Mouse (Mus musculus) granulocyte monocyte progenitor cell, adult 5-6 weeks (primary cell): ENCODE results near the gene Ttc3. TPM values are rescaled to one million over a fixed set of nuclear protein-coding genes. Genes with fewer than 3 reads are reported as not detected.
A peak's percentile ranks its signal among the peaks of the same experiment; 100 is the strongest.
"Not testable (repeated sequence)": the region's sequence is repeated elsewhere in the genome, so short reads cannot be mapped to it uniquely, and the experiment has no call there.

Experiments used
- ATAC-seq: replicated peaks from 2 replicates; pipeline ENCODE4 v1.8.0; 2016; ENCODE audit warnings: mild to moderate bottlenecking, moderate TSS enrichment, inconsistent platforms; ENCODE audit not compliant: poor library complexity, severe bottlenecking
- total RNA-seq, 2 experiments: library from RNA; stranded (forward) in 1 of 2; stranded (reverse) in 1 of 2; fragments of 200-712, 200-1000 nt in 1 of 2; fragments of >200 nt in 1 of 2; fragmentation: Nextera tagmentation in 1 of 2; gene quantifications; 2 replicates each; pipeline ENCODE4 v1.2.3; 2014 to 2017

Gene Ttc3
- total RNA-seq, 2 experiments from 2014 or later: 64.2 to 84.1 TPM

DNA sequence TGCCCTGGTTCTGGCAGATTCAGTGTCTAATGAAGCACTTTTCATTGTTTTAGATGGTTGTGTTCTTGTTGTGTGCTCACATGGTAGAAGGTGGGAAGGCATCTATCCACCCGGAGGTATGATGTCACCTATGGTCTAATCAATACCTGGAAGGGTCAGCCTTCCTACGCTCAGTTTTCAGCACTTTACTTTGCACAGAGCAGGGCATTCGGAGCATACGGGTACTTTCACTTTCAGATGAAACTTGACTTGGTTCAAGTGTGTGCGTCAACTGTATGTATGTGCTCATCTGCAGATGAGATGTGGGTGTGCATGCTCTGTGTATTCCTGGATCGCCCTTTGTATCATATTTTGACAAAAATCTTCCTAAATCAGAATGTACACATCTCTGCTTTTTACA, 43.7 kb downstream of the Ttc3 start:
- ATAC-seq: no peak

DNA sequence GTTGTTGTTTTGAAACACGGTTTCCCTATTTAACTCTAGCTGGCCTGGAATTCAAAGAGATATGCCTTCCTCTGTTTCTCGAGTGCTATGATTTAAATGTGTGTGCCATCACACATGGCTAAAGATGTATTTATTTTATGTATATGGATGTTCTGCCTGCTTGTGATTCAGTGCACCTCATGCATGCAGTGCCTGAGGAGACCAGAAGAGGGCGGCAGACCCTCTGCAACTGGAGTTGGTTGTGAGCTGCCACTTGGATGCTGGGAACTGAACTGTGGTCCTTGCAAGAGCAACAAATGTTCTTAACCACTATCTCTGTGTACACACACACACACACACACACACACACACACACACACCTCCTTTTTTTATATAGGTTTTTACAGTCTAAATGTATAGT, 50.1 kb downstream of the Ttc3 start:
- no peak for ATAC-seq

DNA sequence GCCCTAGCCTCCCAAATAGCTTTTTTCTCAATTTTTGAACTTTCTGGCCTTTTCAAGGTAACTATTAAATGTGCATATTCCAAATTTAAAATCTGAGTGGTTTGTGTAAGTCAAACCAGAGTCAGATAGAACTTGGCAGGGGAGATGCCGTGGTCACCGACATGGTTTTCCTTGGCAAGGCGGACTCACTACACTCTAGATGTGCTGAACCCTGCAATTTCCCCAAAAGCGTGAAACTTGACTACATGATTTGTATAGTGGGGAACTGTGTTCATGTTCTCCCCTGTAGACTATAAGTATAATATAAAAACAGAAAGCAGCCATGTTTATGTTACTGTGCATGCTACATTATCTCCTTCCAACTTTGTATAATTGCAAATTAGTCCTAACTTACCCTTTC, 58.5 kb downstream of the Ttc3 start:
- no peak for ATAC-seq

DNA sequence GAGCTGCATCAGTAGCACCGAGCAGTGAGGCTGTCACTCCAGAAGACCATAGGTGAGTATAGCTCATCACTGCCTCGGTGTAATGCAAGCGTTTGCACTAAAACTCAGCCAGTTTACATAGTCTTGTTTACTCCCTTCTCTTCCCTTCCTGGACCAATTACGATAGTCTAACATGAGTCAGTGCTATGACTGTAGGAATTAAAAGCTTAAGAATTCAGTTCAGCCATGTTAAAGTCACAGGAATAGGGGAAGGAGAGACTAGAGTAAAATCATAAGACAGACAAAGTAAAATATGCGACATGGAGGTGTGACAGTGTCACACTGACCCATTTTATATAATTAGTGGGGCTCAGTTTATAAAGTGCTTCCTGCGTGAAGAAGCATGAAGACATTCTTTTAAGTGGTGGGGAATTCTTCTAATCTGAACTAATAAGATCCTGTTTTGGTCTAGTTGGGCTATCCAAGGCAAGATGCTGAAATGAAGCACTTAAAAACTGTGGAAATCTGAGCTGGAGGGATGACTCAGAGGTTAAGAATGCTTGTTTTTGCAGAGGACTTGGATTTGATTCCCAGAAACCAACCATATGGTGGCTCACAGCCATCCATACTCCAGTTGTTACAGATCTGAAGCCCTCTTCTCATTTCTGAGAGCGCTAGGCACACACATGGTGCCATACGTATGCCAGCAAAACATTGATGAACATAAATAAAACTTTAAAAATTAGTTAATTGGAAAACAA, 65.2 kb downstream of the Ttc3 start:
- ATAC-seq: no peak

DNA sequence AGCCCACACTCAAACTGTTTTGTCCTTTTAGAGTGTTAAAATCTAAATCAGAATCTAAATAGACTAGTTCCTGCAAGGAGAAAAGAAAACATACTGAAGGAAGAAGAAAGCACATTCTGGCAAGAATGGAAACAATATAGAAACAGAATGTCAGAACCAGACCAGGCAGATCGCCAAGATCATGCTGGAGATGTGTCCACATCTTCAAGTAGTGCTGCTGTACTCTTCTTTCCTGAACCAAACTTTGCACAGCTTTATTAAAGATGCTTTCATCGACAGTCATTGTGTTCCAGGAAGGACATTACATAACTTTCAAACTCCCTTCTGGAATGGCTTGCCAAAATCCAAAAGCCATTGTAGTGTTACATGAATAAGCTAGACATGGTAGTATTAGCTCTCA, 66.4 kb downstream of the Ttc3 start:
- ATAC-seq: no peak

DNA sequence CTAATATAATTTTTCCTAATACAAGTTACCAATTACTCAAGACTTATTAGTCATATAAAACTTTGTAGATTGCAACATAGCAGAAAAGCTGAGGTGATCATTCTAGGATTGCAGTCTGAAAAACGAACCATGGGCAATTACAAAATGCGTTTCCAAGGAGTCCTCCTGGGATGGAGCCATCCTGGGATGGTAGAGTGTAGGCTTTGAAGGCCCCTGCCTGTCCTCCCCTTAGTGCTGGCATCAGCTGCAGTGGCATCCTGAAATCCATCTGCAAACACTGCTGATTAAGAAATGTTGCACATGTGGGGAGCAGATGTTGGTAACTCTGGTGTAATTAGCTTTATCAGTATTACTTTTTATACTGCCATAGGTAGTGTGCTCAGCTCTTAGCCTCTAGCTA, 70.9 kb downstream of the Ttc3 start:
- ATAC-seq: no peak

DNA sequence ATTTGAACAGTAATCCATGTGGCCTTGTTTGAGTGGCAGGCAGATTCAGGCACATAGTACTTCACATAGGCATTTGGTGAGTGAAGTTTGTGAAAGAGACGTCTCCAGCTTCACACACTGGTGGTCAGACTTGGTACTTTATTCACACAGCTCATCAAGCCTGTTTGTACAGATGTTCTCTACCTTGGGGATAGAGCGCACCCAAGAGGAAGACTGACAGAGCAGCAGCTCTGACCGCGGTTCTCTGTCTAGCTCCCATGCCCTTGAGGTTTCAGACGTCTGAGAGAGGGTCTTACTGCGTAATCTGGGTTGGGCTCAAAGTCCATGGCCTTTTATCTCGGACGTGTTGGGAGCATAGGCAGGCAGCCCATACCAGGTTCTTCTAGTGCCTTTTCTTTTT, 78.7 kb downstream of the Ttc3 start:
- peak; percentile 56; the same call in 1 of the 2 replicates for ATAC-seq

DNA sequence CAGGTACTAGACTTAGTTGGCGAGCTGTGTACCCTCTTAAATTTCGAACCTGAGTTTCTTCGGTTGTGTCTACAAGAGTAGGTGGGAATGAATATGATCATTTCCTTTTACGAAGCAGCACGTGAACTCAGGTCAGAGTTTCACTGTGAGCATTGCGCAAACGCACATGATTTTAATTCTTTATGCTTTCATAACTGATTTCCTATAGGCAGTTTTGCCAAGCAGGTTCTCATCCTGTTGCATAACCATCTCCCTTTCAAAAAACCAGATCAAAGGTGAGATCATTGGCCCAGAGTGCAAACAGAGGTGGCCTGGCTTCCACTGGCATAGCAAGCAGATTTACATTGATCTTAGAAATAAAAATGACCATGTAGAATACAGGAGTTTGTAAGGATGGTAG, 79.2 kb downstream of the Ttc3 start:
- ATAC-seq: peak; percentile 83

DNA sequence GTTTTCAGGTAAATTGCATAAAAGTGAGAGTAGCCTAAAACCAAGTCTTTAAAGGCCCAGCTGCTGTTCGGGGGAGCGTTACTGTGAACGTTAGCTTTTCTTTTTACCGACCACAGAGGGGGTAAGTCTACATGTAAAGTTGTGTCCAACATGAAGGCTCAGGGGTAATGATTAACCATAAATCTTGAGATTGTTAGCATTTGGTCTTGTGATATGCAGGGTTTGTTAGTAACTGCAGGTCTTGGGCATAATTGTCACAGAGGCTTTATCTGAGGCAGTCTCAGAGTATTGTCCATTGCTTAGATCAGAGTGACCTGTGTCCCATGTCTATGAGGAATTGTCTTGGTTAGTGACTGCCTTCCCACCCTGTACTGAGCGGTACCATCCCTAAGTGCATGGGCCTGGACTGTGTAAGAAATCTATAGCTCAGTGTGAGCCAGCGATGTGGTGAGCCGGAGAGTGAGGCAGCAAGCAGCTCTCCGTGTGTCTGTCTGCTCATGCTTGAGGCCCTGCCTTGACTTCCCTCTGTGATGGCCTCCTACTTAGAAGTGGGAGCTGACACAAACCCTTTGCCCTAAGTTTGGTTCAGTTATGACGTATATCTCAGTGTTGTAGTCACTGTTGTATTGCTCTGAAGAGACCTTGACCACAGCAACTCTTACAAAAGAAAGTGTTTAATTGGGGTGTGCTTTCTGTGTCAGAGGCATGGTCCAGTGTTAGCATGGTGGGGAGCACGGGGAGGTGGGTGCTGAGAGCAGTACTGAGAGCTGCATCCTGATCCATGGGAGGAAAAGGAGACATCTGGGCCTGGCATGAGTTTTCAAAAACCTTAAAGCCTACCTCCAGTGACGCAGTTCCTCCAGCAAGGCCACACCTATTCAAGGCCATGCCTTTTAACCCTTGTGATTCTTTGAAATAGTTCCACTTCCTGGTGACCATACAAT, 81.4 kb downstream of the Ttc3 start:
- no peak for ATAC-seq

DNA sequence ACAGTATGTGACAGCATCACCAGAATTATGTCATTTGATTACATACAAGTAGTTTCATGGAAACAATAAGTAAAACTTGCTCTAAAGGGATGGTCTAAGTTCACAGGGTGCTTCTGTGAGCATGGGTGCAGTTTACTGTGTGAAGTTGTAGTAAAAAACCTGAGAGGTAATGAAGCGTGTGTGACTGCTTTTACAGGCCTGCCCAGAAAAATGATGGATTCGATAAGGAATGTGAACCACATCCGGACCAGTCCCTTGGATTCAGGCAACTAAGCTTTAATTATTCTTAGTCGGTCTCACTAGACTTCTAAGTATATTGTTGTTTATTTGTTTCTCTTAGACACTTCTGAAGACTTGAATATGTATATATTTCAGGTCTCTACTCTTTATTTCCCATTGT, 82.3 kb downstream of the Ttc3 start:
- no peak for ATAC-seq

DNA sequence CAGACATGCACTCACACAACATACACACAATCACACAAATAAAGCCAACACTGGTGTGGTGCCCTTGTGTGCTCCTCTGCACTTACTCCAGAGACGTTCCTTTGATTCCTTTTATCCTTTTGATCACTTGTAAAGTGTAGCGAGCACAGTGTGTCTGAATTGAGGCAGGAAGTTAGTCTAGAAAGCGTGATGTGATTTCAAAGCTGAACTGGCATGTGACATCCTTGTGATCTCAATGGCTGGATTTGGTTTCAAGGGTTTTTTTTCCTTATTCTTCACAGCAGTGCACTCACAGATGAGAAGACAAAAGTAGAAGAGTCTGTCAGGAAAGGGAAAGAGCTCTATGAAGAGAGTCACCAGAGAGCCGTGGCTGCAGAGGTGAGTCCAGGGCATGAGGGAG, 83.7 kb downstream of the Ttc3 start:
- ATAC-seq: no peak

DNA sequence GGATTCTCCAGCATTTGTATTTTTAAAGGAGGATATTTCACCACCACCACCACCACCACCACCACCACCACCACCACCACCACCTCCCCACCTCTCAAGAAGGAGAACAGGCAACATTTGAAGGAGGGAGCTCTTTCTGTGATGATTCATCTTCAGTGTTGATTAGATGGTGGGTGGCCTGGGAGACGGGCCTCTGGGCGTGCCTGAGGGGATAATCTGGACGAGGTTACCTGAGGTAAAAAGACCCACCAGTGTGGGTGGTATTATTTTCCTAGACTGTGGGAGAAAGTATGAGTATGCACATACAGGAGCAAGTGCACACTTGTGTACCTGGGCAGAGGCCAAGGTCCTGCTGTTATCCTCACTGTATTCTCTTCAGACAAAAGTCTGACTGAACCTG, 93.6 kb downstream of the Ttc3 start:
- ATAC-seq: no peak

DNA sequence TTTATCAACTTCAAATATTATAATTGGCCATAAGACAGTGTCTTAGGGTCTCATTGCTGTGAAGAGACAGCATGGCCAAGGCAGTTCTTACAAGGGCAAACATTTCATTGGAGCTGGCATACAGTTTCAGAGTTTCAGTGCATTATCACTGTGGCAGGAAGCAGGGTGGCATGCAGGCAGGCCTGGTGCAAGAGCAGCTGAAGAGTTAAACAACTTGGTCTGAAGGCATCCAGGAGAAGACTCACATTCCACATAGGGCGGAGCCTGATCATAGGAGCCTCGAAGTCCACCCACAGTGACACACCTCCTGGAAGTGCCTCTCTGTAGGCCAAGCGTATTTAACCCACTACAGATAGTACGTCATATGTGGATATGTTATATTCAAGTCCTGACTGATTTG, 95.5 kb downstream of the Ttc3 start:
- no peak for ATAC-seq

DNA sequence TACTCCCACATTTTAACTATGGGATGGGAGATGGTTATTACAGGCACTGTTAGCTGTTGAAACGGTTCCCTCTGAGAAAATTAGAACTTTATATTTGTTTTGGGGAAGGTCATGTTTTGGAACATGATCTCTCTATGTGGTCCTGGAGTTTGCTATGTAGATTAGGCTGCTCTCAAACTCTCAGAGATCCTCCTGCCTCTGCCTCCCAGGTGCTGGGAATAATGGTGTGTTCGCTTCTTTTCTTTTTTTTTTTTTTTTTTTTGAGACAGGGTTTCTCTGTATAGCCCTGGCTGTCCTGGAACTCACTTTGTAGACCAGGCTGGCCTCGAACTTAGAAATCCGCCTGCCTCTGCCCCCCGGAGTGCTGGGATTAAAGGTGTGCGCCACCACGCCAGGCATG, 95.9 kb downstream of the Ttc3 start:
- ATAC-seq: not testable (repeated sequence)

DNA sequence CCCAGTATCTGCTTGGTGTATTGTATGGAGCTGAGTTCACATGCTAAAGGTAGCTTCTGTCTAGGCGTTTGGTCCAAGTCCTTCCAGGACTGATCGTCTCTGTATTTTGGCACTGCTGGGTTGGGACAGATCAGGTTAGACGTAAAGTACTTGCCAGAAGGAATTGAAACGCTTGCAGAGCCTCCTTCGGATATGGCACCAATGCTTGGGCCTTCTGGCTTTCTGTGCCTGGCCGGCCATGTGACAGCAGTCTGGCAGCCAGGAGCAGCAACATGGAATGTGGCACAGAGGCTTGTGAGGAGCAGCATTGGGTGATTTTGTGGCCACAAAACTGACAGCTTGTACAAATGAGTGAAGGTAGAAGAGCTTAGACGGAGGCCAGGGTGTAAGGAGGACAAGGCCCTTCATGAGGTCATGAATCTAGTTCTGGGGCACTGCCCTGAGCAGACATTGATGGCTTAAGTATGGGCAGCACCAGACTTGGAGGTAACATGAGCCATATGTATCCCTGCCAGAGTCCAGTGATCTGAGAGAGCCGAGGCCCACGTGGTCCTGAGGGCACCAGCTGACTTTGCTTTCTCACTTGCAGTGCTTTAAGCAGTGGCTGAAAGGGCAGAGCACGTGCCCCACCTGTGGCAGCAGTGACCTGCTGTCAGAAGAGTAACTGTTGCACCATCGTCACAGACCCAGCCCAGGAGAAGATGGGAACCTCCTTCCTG, 97.1 kb downstream of the Ttc3 start:
- ATAC-seq: no peak

DNA sequence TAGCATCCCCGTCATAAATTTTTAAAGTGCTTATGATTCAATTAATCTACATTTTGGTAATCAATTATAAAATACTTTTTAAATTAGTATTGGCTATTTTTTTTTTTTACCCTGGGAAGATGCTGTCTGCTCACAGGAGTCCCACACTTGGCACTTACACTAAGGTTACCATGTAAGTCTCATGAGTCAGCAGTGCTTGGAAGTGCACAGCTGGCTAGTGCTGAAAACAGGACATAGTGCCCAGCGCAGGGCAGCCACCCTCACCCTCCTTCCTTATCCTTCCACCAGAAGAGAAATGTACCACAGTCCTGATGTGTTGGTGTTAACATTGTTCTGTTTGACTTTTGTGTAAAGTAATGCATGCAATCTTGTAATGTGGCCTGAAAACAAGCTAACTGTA, 98.0 kb downstream of the Ttc3 start:
- ATAC-seq: no peak

DNA sequence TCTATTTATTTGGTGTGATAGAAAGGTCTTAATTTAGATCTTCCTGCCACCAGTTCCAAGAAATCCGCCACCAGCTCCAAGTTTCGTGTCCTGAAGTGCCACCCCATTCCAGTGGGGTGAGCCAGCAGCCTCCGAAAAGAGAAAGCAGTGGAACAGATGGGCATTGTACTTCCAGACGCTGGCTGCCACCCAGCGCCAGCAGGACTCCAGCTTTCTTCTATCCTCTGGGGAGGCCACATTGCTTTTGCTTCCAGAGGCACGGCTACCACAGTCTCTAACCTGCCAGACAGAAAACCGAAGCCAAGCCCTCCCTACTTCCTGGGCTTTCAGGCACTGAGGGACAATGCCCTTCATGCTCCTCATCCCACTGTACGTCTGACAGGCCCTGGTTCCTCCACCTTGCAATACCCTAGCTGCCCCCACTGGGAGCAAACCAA, 102.1 kb downstream of the Ttc3 start:
- ATAC-seq: no peak

DNA sequence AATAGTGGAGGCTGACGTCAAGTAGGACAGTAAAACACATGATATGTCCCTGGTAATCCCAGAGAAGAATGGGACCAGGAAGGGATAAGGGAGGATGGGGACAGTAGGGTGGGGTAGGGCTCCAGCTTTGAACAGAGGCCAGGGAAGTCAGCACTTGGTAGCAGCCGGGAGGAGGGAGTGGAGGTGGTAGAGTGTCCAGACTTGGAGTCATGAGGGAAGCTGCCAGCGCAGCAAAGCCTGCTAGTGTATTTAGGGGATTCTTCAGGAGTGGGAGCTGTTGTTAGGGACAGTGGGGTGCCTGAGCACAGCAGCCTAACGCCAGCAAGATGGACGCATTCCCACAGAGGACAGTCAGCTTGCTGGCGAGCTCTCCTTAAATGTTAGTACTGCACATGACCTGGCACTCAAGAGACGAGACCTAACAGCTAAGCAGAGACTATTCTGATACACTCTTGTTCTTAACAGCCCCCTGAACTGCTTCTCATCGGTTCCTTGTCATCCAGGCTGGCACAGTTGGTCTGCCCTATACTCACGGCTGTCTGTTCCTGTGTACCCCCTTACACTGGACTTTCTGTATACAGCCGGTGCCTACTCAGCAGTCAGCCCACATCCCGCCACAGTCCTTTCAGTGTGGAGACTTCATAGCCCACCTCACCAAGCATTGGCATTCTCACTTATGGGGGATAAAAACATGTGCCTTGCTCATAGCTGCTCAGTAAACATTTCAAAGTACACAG, 102.8 kb downstream of the Ttc3 start:
- ATAC-seq: no peak

DNA sequence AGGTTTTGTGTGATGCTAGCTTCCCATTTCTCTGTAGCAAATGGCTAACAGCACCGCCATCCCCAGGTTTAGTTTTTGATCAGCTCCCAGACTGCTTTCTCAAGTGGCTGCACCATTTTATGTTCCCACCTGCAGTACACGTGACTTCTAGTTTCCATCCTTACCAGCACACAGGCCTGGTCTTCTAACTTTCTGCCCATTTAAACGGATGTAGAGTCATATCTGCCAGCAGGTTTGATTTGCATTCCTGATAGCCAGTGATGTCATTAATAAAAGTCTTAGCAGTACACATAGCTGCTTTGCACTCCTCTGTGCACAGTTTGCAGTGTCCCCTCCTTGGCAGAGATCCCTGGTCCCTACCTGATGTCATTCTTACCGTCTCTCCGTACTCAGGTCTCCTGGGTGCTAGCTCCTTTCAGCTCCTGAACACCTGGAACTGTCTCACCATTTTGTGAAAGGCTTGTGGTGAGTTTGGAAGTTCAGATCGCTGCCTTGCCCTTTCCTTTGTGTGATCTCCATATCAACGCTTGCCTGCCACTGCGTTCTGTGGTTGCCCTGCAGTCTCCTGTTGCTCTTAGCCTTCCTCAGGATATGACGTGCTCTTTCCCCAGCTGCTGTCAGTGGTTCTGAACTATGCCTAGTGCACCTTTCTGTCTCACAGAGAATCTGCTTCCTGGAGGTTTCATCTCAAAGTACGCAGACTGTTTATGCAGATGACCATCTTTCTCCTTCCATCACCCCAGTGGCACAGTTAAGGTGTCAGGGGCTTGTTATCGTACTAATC, 114.5 kb downstream of the Ttc3 start:
- ATAC-seq: peak; percentile 58

DNA sequence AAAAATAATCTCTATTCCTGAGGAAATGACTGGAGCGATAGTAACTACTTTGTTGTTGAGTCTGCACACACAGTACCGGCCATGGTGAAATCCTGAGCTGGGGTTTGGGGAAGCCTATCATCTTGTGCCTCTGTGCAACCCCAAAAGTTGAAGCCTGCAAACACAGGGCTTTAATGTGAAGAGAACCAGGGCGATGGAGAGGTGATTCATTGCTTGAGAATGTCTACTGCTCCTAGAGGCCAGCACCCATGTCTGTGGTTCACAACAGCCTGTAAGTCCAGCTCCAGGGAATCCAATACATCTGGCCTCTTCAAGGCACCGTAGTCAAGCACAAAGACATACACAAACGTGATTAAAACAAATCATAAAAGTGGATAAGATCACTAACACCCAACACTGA, 116.9 kb downstream of the Ttc3 start:
- no peak for ATAC-seq
